Mouse (Mus musculus) forebrain, postnatal 0 days (tissue): ENCODE measurements at regions not wholly inside any gene's neighbourhood (a gene's known extent, or its start where the extent isn't known, plus 50 kb on each side); places are given as distances from the start of the nearest gene placed in this dataset.

Experiments used
- ATAC-seq: fragments of 200-750 bp; cut with Nextera tagmentation; 2 replicates; pipeline ENCODE4 v1.8.0; 2017; ENCODE audit warnings: mild to moderate bottlenecking, moderate library complexity
- DNase-seq: peaks from one replicate; pipeline ENCODE4 v3.0.0-alpha.2; 2015
- H3K27ac ChIP-seq: fragments of 300-500 bp; sonication (generic); 2 replicates; pipeline ENCODE4 v1.5.1; 2014; ENCODE audit warnings: low read depth, mild to moderate bottlenecking, antibody characterized with exemption, low read length, moderate library complexity, mixed read lengths
- H3K27me3 ChIP-seq: fragments of 300-500 bp; sonication (generic); 2 replicates; pipeline ENCODE4 v1.6.1; 2014; ENCODE audit warnings: mild to moderate bottlenecking, low read length, mixed read lengths; ENCODE audit not compliant: insufficient read depth
- H3K36me3 ChIP-seq: fragments of 300-500 bp; sonication (generic); 2 replicates; pipeline ENCODE4 v1.6.1; 2014; ENCODE audit warnings: mild to moderate bottlenecking, moderate library complexity; ENCODE audit not compliant: insufficient read depth
- H3K4me1 ChIP-seq: fragments of 300-500 bp; sonication (generic); 2 replicates; pipeline ENCODE4 v1.6.1; 2014; ENCODE audit warnings: antibody characterized with exemption; ENCODE audit not compliant: insufficient read depth
- H3K4me2 ChIP-seq: fragments of 300-500 bp; sonication (generic); 2 replicates; pipeline ENCODE4 v1.6.1; 2014; ENCODE audit warnings: low read depth, mild to moderate bottlenecking, moderate library complexity
- H3K4me3 ChIP-seq: fragments of 300-500 bp; sonication (generic); 2 replicates; pipeline ENCODE4 v1.5.1; 2014; ENCODE audit warnings: low read depth, low read length, mixed read lengths
- H3K9ac ChIP-seq: fragments of 300-500 bp; sonication (generic); 2 replicates; pipeline ENCODE4 v1.6.1; 2014; ENCODE audit warnings: mild to moderate bottlenecking
- H3K9me3 ChIP-seq: fragments of 300-500 bp; sonication (generic); 2 replicates; pipeline ENCODE4 v1.6.1; 2016; ENCODE audit warnings: low read length
- CTCF ChIP-seq: sonication (generic); IDR thresholded peaks from 2 replicates; pipeline ENCODE4 v1.5.1; 2016; ENCODE audit warnings: antibody characterized with exemption, control low read depth, low read depth
- WGBS: fragments of 180-500 bp; shearing (Covaris S2); extraction: QIAGEN DNeasy Blood & Tissue Kit; methylation state at CpG from one replicate; pipeline ENCODE4 v1.1.7; 2014; 5-methylcytosine and 5-hydroxymethylcytosine counted together

DNA sequence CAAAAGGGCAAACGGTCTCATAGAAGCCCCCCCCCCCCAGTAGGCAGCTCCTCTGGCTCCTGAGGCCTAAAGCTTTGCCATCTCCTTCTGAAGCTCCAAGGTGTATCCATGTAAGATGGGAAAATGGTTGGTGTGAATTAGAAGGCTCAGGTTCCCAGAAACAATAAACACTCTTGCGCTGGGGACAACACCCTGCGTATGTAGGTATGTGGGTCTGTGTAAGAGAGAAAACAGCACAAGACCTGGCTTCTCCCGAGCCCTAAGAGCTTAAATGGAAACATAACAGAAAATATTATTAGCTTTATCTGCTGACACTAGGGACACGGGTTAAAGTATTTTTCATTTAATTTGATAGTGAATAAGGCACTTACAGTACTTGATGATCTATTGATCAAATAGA lies 79.9 kb upstream of the Tbca start:
- H3K4me3 ChIP-seq = no peak overlapping the region
- no peak for ATAC-seq
- no peak overlapping the region for H3K4me2 ChIP-seq
- H3K36me3 ChIP-seq = no peaks in the 10 kb centered on the region
- H3K27ac ChIP-seq = no peak overlapping the region
- 42% methylated on average over 5 of the region's 5 CpGs for WGBS
- no peak overlapping the region for H3K9ac ChIP-seq
- no peaks in the 10 kb centered on the region for H3K9me3 ChIP-seq
- H3K4me1 ChIP-seq = no peaks in the 10 kb centered on the region
- no peak for TF ChIP-seq CTCF
- peaks cover 65% of the 10 kb centered on the region for H3K27me3 ChIP-seq
- peak; percentile 42 for DNase-seq

DNA sequence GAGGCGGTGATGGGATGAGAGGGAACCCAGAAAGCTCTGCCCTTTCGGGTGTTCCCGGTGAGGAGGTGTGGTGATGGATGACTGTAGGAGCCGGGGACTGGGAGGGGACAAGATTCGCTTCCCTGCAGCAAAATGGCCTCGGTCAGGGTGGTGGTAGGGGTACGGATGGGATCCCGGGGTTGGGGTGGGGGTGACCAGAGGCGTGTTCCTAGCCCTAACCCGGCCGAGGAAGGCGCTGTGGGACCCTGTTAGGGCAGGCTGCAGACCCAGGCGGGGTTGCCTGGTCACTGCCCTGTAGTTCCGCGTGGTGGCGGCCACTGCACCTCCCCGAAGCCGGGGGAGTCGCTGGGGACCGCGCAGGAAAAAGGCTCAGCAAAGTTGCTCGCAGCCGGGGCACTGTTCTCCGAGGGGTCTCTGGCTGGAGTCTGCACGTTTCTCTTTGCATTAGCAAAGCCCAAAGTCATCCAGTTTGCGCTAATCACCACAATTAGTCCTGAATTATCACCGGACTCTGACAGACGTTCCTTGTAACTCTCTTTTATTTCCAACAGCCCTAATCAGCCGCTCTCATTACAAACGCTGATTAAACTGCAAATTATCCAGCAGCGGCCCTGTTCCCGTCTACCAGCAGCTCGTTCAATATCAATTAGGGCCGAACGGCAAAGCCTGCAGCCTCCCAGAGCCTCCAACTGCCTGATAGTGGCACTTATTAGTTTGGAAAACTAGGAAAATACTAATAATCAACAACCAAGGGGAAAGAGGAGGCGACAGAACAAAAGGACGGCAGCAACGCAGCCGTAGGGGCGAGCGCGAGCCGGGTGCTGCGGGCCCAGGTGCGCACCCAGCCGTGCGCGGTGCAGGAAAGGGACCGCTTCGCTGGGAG lies 78.8 kb upstream of the Tbca start:
- peak; percentile 51 for DNase-seq
- H3K4me1 ChIP-seq = no peaks in the 10 kb centered on the region
- peak; percentile 34; the same call in 1 of the 2 replicates for TF ChIP-seq CTCF
- peak; percentile 70 for ATAC-seq
- peak overlapping the region; percentile 11 for H3K4me3 ChIP-seq
- peak overlapping the region; percentile 33 for H3K4me2 ChIP-seq
- H3K9ac ChIP-seq = no peak overlapping the region
- no peak overlapping the region for H3K27ac ChIP-seq
- no peaks in the 10 kb centered on the region for H3K36me3 ChIP-seq
- WGBS = 2% methylated on average over 50 of the region's 50 CpGs
- H3K27me3 ChIP-seq = peaks cover 68% of the 10 kb centered on the region
- no peaks in the 10 kb centered on the region for H3K9me3 ChIP-seq

DNA sequence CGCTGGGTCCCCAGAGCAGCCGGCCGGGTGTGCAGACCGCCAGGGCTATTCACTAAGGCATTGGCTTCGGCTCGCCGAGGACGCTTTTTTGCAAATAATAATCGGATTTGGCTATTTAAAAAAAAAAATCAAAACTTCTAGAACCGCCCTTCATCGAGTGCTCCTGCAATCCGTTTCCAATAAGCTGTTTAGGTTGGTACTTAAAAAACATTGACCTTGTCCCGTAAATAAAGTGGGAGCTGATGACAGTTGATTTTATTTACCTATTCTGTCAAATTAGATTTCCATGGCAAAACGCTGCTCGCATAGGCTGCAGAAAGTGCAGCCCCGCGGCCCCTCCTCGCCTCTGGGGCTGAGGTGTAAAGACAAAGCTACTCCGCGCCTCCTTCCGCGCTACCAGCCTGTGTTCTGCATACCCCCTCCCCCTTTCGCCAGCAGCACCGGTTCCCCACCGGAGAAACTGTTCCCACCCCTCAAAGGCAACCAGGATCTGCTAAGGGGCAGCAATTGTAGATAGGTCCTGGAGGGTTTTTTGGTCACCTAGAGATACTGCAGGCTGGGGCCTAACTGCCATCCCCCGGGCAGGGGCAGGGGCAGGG lies 78.0 kb upstream of the Tbca start:
- Histone ChIP-seq H3K9ac (no peak overlapping the region), H3K4me1 (no peaks in the 10 kb centered on the region), H3K27ac (no peak overlapping the region), H3K36me3 (no peaks in the 10 kb centered on the region), H3K9me3 (no peaks in the 10 kb centered on the region), H3K27me3 (peaks cover 63% of the 10 kb centered on the region), H3K4me2 (peak overlapping the region; percentile 33), H3K4me3 (peak overlapping the region; percentile 11)
- peak; percentile 26 for DNase-seq
- no peak for ATAC-seq
- TF ChIP-seq CTCF = no peak
- 1% methylated on average over 26 of the region's 26 CpGs for WGBS

DNA sequence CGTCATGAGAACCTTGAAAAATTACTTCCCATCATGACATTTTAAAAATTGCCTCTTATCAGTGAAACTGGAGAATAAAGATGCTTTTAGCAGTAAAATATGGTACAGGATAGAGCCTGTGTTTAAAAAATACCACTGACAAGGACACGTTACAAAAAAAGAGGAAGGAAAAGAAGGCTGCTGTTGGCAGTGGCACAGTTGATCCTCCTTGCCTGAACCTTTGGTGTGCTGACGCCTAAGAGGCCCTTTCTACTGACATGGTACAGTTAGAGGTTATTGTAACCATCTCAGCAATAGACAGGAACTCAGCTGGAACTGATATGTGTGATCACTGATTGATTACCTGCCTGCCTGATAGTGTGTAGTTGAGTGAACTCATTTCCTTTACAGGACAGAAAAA lies 75.3 kb upstream of the Tbca start:
- Histone ChIP-seq H3K4me2 (no peak overlapping the region), H3K4me1 (no peaks in the 10 kb centered on the region), H3K27ac (no peak overlapping the region), H3K36me3 (no peaks in the 10 kb centered on the region), H3K27me3 (peaks cover 46% of the 10 kb centered on the region), H3K4me3 (no peak overlapping the region), H3K9me3 (no peaks in the 10 kb centered on the region), H3K9ac (no peak overlapping the region)
- WGBS = 71% methylated on average over 3 of the region's 3 CpGs
- TF ChIP-seq CTCF = no peak
- ATAC-seq (no peak), DNase-seq (no peak)

DNA sequence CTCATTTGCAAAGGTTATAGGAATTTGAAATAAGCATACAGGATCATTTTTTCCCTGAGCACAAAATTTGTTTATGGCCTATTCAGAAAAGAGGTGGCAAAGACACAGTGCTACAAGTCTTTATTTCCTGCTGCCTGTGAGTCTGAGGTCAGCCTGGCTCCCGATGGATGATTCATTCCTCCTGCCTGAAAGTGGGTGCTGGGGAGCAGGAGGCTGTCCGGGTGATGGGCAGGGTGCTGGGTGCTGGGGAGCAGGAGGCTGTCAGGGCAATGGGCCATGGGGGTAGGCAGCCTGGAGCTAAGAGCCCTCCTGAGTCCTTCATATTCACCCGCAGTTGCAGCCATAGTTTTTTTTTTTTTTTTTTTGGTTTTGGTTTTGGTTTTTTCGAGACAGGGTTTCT lies 67.1 kb upstream of the Tbca start:
- H3K9ac ChIP-seq = no peak overlapping the region
- H3K4me1 ChIP-seq = no peaks in the 10 kb centered on the region
- no peak overlapping the region for H3K27ac ChIP-seq
- TF ChIP-seq CTCF = no peak
- WGBS = 77% methylated on average over 4 of the region's 4 CpGs
- H3K4me2 ChIP-seq = no peak overlapping the region
- DNase-seq (no peak), ATAC-seq (no peak)
- no peaks in the 10 kb centered on the region for H3K27me3 ChIP-seq
- H3K9me3 ChIP-seq = no peaks in the 10 kb centered on the region
- no peaks in the 10 kb centered on the region for H3K36me3 ChIP-seq
- no peak overlapping the region for H3K4me3 ChIP-seq
